Mouse (Mus musculus) adrenal gland, postnatal 0 days (tissue): ENCODE data around the gene Bnip3. TPM values are rescaled to one million over a fixed set of nuclear protein-coding genes. Genes with fewer than 3 reads are reported as not detected.

Source experiments
- polyA plus RNA-seq: library from polyadenylated mRNA; unstranded; fragments of >200 nt; fragmentation: Nextera tagmentation; extraction: Ambion mirVana; gene quantifications from 2 replicates; pipeline ENCODE4 v1.2.1, GENCODE M21; 2015

The Bnip3 gene
- polyA plus RNA-seq = 227 and 423 TPM in 2 replicates

GRCm38 (mm10) chr7:138909277-138910192 lies at the start of gene Bnip3:
TSS of gene Bnip3 (minus strand) at chr7:138909519.

GRCm38 (mm10) chr7:138940612-138941461 lies 31.5 kb upstream of the Bnip3 start, which contains the start of gene Jakmip3:
TSS of gene Jakmip3 (plus strand) at chr7:138940730.

DNA sequence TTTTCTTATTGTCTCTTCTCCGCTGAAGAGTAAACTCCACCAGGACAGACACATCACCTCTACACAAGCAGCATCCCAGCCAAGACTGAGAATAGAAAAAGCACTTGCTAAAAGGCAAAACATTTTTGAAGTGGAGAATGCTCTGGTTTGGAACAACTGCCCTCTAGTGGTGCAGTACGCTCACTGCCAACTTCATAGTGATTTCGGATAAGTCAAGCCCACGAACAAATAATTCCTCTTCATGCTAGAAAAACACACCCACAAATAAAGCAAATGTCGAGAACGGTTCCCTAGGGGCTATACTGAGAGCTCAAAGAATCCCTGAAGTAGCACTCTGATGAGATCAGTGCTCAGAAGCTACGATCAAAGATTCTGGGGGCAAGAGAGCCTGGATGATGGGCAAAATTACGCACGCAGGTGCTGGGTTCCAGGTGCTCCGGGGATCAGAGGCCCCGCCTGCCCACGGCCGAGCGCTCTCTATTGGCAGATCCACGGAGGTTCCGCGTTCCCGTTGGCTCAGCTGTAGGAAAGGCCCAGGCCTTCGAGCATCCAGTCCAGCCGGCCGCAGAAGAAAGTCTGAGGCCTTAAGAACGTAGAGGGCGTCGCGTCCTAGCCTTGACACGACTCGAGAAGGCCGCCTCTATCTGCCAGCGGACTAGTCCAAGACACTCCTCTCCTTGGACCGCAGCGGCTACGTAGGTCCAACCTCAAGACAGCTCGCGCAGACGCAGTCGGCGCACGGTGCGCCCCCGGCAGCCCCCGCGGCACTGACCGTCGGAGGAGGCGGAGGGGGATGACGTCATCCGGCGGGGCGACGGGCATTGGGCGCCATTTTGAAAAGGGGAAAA lies 63.6 kb downstream of the Bnip3 start, which contains the start of the genes Ppp2r2d and Mapk1ip1:
Gene Ppp2r2d, plus strand, starts transcription at position 536 of the 848 bp plus-strand sequence.
Gene Mapk1ip1, minus strand, starts transcription at position 730 of the 848 bp plus-strand sequence.

Other genes starting within 250 kb of the Bnip3 start
- 38.1 and 41.8 TPM in 2 replicates for gene Ppp2r2d, start 63.4 kb downstream of the Bnip3 start, polyA plus RNA-seq
- gene Mapk1ip1, start 63.2 kb downstream of the Bnip3 start, polyA plus RNA-seq = 17.3 and 19.4 TPM in 2 replicates
- 0.55 and 1.3 TPM in 2 replicates for gene Jakmip3, start 31.2 kb upstream of the Bnip3 start, polyA plus RNA-seq
- 5.2 and 16.0 TPM in 2 replicates for gene Dpysl4, start 176.5 kb upstream of the Bnip3 start, polyA plus RNA-seq